Mouse (Mus musculus) megakaryocyte, adult 5-6 weeks (primary cell): ENCODE data around the gene Gm11985. TPM values are rescaled to one million over a fixed set of nuclear protein-coding genes. Genes with fewer than 3 reads are reported as not detected.

ENCODE experiments used
- ATAC-seq: 2 replicates; pipeline ENCODE4 v1.8.0; 2016; ENCODE audit warnings: mild to moderate bottlenecking, inconsistent platforms; ENCODE audit not compliant: poor library complexity, severe bottlenecking
- total RNA-seq, 2 experiments: library from RNA; stranded (forward) in 1 of 2; stranded (reverse) in 1 of 2; fragments of 153-499, 151-499 nt in 1 of 2; fragments of 221-1000, 200-1000 nt in 1 of 2; gene quantifications; 2 replicates each; pipeline versions ENCODE4 v1.2.3 to v1.2.4; 2015 to 2017

The Gm11985 gene
- total RNA-seq, 2 experiments from 2014 or later: not detected

DNA sequence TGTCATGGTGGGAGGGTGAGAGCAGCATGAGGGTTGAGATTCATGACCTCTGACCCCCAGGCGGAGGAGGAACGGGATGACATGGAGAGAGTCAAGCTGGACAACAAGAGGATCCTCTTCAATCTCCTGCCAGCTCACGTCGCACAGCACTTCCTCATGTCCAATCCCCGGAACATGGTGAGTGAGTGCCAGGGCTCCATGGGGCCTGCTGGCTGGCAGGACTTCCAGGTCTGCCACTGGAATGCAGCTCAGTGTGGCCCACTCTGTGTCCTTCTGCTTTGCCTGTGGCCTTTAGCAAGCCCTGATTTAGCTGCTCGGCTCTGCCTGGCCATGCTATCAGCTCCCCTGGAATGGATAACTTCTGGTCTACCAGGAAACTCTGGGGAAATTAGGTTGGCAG lies 28.2 kb downstream of the Gm11985 start:
- no peak for ATAC-seq

- no peak for ATAC-seq
Measured at GRCm38 (mm10) chr11:7158196-7158595, 30.2 kb downstream of the Gm11985 start.

DNA sequence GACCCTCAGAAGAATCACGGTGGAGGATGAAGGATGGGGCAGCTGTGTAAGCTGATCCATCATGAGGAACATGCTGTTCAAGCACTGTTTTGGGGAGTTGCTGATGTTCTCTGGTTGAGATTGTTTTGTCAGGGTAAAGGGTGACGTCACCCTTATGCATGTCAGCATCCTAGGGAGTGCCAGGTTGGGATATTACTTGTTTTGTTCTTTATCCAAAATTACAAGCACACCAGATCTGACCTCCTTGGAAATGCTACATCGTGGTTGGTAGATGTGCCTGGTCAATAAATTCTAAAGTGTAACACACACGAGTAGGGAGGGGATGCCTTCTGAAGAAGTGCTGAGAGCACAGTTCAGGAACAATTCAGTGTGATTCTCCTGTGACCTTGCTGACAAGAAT lies 31.9 kb downstream of the Gm11985 start:
- no peak for ATAC-seq

DNA sequence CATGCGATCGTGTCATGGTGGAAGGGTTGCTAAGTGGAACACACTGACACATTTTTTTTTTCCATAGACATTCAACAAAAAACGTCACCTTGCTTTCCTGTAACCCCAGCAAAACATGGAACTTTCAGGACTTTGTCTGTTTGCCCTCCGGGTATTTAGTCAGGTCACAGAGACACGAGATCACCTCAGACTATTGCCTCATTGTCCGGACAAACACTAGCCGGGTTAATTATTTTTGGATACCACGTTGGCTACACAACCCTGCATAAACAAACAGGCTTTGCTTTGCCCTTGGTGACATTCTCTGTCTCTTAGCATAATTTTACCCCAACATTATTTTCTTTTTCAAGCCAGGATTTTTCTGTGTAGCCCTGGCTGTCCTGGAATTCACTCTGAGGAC lies 35.3 kb downstream of the Gm11985 start:
- no peak for ATAC-seq

DNA sequence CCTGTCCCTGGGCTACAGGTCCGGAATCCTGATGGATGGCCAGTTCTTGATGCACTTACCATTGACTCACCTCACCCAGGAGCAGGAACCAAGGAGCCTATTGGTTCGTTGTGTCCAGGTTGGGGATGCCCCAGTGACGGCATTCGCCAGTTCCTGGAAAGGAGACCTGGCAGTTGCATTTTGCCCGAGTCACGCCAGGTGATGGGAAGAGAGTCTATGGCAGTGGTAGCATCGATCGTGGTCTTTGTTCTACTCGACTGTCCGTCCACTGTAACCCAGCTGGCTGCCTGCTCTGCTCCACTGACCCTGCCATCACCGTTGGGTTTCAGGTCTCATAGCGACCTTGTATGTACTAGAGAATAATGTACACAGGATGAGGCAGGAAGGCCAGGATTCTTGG lies 36.0 kb downstream of the Gm11985 start:
- ATAC-seq: no peak

DNA sequence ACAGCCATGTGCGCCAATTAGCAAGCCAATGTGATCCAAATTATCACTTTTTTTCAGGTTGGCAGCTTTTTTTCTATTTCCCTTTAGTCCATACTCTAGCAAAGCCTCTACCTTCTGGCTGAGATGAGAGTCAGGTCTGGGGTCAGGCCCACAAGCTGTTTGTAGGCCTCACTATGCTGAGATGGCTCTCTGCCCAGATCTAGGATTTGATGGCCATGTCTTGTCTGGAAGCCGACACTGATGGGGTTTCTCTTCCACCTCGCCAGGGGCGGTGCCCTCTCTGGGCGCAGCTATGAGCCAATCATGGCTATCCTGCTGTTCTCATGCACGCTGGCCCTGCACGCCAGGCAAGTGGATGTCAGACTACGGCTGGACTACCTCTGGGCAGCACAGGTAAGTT lies 37.9 kb downstream of the Gm11985 start:
- no peak for ATAC-seq

GRCm38 (mm10) chr11:7149471-7149870 lies 38.9 kb downstream of the Gm11985 start:
- ATAC-seq: no peak

DNA sequence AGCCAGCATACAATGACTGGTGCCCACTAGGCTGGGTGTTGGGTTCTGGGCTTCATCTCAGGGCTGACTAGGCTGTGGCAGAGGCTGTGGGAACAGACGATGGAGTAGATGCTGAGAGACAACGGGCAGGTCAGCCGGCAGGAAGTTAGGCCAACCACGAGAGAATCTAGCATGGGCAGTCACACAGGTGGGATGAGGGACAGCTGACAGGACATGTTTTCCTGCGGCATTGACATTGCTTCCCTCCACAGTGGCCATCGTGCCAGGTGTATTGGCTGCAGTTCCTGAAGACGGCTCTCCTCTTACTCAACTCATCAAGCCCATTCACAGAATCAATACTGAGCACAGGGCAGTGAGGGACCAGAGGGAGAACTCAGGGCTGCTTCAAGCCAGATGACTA lies 40.4 kb downstream of the Gm11985 start:
- ATAC-seq: no peak

DNA sequence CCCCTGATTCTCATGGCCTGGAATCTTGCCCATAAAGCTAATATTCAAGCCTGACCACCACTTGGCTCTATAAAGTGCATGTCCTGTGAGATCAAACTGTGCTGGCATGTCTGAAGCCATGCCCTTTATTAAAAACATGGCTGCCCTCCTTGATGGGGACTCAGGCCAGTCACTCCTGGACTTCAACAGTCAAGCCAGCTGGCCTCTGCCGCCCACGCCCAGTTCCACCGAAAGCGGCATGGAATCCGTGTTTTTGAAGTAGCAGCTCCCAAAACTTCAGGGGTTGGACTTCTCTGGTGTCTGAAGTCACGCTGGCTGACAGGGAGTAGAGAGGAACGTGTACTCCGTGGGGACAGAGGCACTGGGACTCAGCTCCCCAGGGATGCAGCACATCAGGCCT lies 40.8 kb downstream of the Gm11985 start:
- no peak for ATAC-seq

DNA sequence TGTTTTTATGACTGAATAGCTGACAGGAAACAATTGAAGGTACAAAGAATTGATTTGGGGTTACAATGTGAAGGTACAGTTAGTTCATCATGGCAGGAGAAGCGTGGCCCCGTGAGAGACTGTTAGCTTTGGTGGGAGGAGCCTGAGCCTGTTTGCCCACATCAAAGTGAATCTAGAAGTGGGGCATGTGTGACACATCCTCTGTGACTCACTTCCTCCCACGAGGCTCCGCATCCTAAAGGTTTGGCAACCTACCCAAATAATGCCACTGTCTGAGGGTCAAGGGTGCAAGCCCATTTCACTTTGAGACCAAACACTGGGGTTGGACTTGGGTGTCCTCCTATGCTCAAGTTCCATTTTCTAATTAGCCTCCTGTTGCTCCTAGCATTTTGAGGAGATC lies 43.1 kb downstream of the Gm11985 start:
- peak; percentile 35 for ATAC-seq

GRCm38 (mm10) chr11:7144369-7144768 lies 44.0 kb downstream of the Gm11985 start:
- no peak for ATAC-seq

DNA sequence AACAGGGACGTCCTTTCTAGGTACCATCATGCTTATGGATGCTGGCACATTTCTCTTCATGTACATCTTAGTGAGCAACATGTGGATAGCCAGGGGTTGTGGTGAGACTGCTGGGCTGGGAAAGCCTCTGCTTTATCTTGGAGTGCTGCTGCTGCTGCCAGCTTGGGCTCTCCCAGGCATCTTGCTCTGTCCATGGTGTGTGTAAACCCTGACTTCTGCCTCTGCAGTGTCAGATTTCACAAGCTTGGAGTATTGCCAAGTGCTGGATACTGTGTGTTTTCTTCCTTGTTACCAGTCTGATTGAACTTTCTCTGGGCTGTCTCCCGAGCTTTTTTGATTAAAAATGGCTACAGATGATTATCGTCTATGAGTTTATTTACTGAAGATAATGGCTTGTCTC lies 45.6 kb downstream of the Gm11985 start:
- no peak for ATAC-seq

DNA sequence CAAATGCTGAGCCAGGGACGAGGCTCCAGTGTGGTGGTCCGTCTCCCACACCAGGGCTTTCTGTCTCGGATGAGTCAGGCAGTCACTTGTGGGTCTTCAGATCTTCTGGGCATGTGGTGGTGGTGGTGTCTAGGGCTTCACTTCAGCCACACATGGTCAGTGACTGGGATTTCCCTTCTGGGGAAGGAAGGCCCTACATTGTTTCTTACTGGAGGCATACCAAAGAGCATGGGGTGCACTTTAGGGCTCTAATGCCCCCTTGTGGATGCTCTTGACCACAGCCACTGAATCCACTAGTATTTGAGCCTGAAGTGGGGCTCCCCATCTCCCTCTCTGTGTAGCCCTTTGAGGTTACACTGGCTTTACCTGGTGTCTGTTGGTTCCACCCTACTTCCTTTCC lies 47.9 kb downstream of the Gm11985 start:
- ATAC-seq: no peak

DNA sequence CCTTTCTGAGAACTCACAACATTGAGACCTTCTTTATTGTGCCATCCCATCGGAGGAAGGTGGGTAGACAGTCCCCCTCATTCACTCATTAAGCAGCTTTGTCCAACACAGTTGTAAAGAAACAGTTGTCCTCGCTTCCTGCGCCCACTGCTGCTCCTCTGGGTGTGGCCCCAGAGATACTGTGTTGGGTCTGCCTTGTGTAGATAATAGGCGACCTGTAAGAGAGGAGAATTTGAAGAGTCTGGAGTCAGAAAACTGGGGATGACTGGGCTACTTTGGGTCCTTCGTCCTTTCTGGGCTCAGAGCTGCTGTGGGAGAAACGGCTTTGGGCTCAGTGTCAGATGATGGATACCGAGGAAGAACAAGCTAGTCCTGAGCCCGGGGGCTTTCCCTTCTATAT lies 50.0 kb downstream of the Gm11985 start:
- no peak for ATAC-seq

GRCm38 (mm10) chr11:7136246-7136855 lies 52.0 kb downstream of the Gm11985 start:
- no peak for ATAC-seq

- ATAC-seq: no peak
Measured at GRCm38 (mm10) chr11:7135763-7136162, 52.6 kb downstream of the Gm11985 start.

- ATAC-seq: no peak
Measured at GRCm38 (mm10) chr11:7135301-7135700, 53.1 kb downstream of the Gm11985 start.

DNA sequence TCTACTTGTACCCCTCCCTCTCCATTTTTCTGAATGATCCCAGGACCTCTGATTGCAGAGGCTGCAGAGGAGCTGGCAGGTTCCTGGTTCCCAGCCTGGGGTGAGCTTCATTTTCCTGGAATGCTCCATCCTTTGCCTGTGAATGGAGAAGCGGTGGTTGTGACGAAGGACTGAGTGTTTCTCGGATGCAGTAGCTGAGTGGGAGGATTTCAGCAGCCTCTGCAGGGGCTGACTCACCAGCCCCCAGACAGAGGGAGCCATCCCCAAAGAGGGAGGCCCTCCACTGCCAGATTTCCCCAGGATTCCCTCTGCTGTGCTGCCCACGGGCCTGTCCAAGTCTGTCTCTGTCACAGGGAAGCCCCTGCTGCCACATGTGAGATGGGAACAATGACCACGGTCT lies 54.0 kb downstream of the Gm11985 start:
- no peak for ATAC-seq

DNA sequence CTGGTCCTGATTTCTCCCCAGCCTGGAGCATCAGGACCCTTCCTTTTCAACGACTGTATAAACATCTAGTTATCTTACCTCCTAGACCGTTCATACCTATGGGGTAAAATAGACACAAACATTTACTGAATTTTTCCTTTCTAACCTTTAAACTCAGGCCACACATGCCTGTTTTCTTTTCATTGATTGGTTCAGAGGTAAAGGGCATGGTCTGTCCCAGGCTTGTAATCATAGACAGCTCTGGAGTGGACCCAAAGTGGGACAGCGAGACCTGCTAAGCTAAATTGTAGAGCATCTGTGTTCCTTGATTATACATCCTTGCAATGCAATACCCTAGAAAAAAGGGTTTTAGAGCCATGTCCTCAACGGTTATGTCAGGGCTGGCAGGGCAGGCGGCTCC lies 54.6 kb downstream of the Gm11985 start:
- ATAC-seq: no peak
